ENCODE assay signal across 1 mouse cellular context in the genomic region with DNA sequence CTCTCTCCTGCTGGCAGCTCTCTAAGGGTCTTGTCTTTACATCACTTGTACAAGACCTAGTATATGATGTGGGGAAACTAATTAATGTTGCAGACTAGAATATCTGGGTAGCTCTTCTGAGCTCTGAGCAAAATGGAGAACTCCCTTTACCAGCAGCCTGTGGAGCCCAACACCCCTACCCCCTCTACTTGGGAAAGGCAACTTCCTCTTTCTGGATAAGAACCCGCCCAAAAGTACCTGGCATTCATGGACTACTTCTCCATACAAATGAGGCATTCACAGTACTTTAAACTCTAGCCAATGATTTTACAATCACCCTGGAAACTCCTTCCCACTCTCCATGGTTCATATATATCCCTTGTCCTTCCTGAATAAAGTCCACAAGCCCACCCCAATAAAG.
TF ChIP-seq lines count a peak whose summit lies in the region.

No protein-coding gene starts in this region.

TF ChIP-seq in CH12.LX, 34 proteins besides CTCF, POLR2A, EP300 and RAD21 (continued from another document):
- no peak for TF ChIP-seq ZNF384 (IDR thresholded peaks at IDR 0.05; ENCODE audit: low read depth, low read length)
- TF ChIP-seq ETS1 (conservative IDR thresholded peaks at IDR 0.05; ENCODE audit: low read depth, low read length): no peak
- no peak for TF ChIP-seq MYC (IDR thresholded peaks at IDR 0.05; ENCODE audit: low read depth, low read length)
- no peak for TF ChIP-seq SMC3 (IDR thresholded peaks at IDR 0.05; ENCODE audit: low read depth, low read length)
- no peak for TF ChIP-seq KAT2A (IDR thresholded peaks at IDR 0.05; ENCODE audit: insufficient replicate concordance, low read length)
- TF ChIP-seq BHLHE40 (IDR thresholded peaks at IDR 0.05; ENCODE audit: low read depth, low read length): no peak
- no peak for TF ChIP-seq USF2 (conservative IDR thresholded peaks at IDR 0.05; ENCODE audit: low read depth, low read length)
- no peak for TF ChIP-seq TBP (conservative IDR thresholded peaks at IDR 0.05; ENCODE audit: low read depth, low read length)
- TF ChIP-seq PAX5 (IDR thresholded peaks at IDR 0.05; ENCODE audit: low read length): no peak
- TF ChIP-seq UBTF (IDR thresholded peaks at IDR 0.05; ENCODE audit: low read depth, low read length): no peak
- TF ChIP-seq POLR2AphosphoS2 (IDR thresholded peaks at IDR 0.05; ENCODE audit: low read depth, low read length): no peak
- TF ChIP-seq IRF4 (IDR thresholded peaks at IDR 0.05; ENCODE audit: low read depth, low read length): no peak
- TF ChIP-seq CHD2 (IDR thresholded peaks at IDR 0.05; ENCODE audit: low read length): no peak
